Mouse (Mus musculus) adrenal gland, postnatal 25 days (tissue): ENCODE results near the gene Cdc42ep3. TPM values are rescaled to one million over a fixed set of nuclear protein-coding genes. Genes with fewer than 3 reads are reported as not detected.

Experiments
- DNase-seq: peaks from one replicate; pipeline ENCODE4 v3.0.0; 2021; ENCODE audit warnings: mixed read lengths
- long read RNA-seq: library from polyadenylated mRNA; stranded (forward); transcript quantifications from one replicate; pipeline ENCODE4 v2.0.0, GENCODE M21; 2021
- total RNA-seq: library from RNA; stranded (reverse); gene quantifications from 2 replicates; pipeline ENCODE4 v1.2.3, GENCODE M21; 2021

Cdc42ep3 gene
- 7.4 and 7.9 TPM in 2 replicates for total RNA-seq
- long read RNA-seq, transcript Cdc42ep3-201 (2 exons, 2,265 nt) = major isoform, 5 of 6 reads
- long read RNA-seq, partial matches to known transcripts = 0 of 6 reads
- long read RNA-seq, other reads (novel, unspliced or antisense) = 1 of 6 reads

- DNase-seq = peak; percentile 88
These were observed at the start of gene Cdc42ep3 for GRCm38 (mm10) chr17:79354444-79355270. Gene Cdc42ep3 (minus strand): TSS chr17:79355091.

- no peak for DNase-seq
These were observed 45.5 kb upstream of the Cdc42ep3 start for GRCm38 (mm10) chr17:79400356-79400755.

GRCm38 (mm10) chr17:79398416-79398815, 43.5 kb upstream of the Cdc42ep3 start:
- DNase-seq = no peak

- no peak for DNase-seq
These were observed 39.9 kb upstream of the Cdc42ep3 start for GRCm38 (mm10) chr17:79394799-79395198.

GRCm38 (mm10) chr17:79393886-79394285, 39.0 kb upstream of the Cdc42ep3 start:
- no peak for DNase-seq

- no peak for DNase-seq
These were observed 32.7 kb upstream of the Cdc42ep3 start for GRCm38 (mm10) chr17:79387465-79388066.

- no peak for DNase-seq
These were observed 26.6 kb upstream of the Cdc42ep3 start for GRCm38 (mm10) chr17:79381485-79381884.

- DNase-seq = no peak
These were observed 24.3 kb upstream of the Cdc42ep3 start for GRCm38 (mm10) chr17:79379191-79379590.

- no peak for DNase-seq
These were observed 21.7 kb upstream of the Cdc42ep3 start for GRCm38 (mm10) chr17:79376434-79377210.

- DNase-seq = no peak
These were observed 18.1 kb upstream of the Cdc42ep3 start for GRCm38 (mm10) chr17:79372973-79373372.

- no peak for DNase-seq
These were observed 10.0 kb upstream of the Cdc42ep3 start for GRCm38 (mm10) chr17:79364749-79365450.

GRCm38 (mm10) chr17:79356071-79356601, 1.2 kb upstream of the Cdc42ep3 start:
- peak; percentile 11 for DNase-seq

- peak; percentile 56 for DNase-seq
These were observed 540 bp upstream of the Cdc42ep3 start for GRCm38 (mm10) chr17:79355271-79355991.

GRCm38 (mm10) chr17:79354174-79354443, 782 bp downstream of the Cdc42ep3 start:
- DNase-seq = no peak

GRCm38 (mm10) chr17:79353446-79354173, 1.3 kb downstream of the Cdc42ep3 start:
- DNase-seq = no peak

GRCm38 (mm10) chr17:79350751-79351191, 4.1 kb downstream of the Cdc42ep3 start:
- DNase-seq = no peak

- DNase-seq = no peak
These were observed 5.5 kb downstream of the Cdc42ep3 start for GRCm38 (mm10) chr17:79349371-79349770.

- DNase-seq = no peak
These were observed 6.8 kb downstream of the Cdc42ep3 start for GRCm38 (mm10) chr17:79347920-79348589.

GRCm38 (mm10) chr17:79347291-79347690, 7.6 kb downstream of the Cdc42ep3 start:
- no peak for DNase-seq
